Mouse (Mus musculus): ENCODE data around the gene Art3. TPM values are rescaled to one million over a fixed set of nuclear protein-coding genes. Genes with fewer than 3 reads are reported as not detected.
"Not testable (repeated sequence)": the region's sequence is repeated elsewhere in the genome, so short reads cannot be mapped to it uniquely, and the experiment has no call there.

The Art3 gene
- total RNA-seq, 2 experiments from 2014 or later = 5.5 to 8.7 TPM

DNA sequence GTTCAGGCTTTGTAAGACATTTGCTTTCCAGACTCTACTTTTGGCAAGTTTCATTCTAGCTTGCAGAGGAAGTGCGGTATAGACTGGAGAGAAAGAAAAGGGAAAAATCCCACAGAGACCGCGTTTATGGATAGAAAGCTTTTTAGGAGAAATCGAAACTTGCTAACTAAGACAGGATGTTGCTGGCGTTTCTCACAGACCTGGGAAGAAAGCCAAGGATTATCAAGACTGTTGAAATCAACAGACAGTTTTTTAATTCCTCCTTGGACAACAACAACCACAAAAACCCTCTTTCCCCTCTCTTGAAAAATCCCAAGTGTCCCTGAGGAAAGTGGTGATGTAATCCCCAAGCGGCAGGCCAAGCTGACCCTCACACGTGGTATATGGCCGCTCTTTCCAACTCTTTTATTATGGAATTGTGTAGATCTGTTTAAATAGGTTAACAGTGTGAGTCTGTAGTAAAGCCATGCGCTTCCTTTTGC, 773 bp downstream of the Art3 start:
- no peak for DNase-seq (ENCODE audit: low spot score in 2 of 2)

GRCm38 (mm10) chr5:92336743-92337142, 5.1 kb downstream of the Art3 start:
- no peak for DNase-seq (ENCODE audit: low spot score in 2 of 2)

DNA sequence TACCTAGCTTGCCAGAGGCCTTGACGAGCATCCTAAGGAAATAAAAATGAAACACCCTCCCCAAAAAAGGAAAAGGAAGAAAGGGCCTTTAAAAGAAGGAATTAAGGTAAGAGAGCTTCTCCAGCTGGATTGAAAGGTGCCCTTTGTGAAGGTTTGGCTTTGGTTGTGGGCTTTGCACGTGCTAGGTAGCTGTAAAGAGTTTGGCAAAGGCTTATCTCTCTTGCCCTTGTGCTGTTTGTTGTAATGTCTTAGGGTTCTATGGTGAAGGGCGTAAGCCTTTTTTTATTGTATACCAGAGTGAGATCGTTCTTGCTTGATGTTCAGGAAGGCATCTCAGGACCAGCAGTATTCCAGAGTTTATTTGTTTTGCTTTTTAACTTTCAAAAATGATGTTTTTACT, 9.0 kb downstream of the Art3 start:
- no peak for DNase-seq (ENCODE audit: low spot score in 2 of 2)

- no peak for DNase-seq (ENCODE audit: low spot score in 2 of 2)
Measured at GRCm38 (mm10) chr5:92345006-92345405, 13.4 kb downstream of the Art3 start.

DNA sequence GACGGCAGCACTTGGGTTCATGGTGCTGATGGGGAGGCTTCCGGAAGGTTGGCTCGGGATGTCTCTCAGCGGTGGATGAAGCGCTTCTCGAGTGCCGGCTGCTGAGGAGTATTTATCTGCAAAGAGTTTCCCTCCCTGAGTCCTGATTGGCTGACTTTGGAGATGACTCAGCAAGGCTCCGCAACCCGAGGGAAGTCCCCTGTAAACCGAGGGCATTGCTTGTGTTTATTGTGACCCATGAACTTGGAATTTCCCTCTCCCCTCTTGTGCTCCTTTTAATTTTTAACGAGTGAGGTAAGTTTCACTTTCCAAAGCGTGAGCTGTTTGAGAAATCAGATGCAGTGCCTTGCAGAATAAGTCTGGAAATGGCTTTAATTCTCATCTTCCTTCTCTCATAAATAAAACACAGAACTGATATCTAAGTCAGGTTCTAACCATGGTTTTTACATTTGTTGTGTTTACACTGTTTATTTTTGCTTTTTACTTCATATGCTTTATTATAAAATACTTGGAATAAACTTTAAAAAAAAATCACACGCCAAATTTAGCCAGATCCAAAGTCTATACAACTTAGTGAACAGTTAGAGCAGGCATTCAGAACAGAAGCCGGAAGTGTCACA, 17.3 kb downstream of the Art3 start, which contains the start of gene Cxcl10:
Cxcl10 (minus strand) TSS at position 96 of the 620 bp plus-strand sequence.
- no peak for DNase-seq (ENCODE audit: low spot score in 2 of 2)

DNA sequence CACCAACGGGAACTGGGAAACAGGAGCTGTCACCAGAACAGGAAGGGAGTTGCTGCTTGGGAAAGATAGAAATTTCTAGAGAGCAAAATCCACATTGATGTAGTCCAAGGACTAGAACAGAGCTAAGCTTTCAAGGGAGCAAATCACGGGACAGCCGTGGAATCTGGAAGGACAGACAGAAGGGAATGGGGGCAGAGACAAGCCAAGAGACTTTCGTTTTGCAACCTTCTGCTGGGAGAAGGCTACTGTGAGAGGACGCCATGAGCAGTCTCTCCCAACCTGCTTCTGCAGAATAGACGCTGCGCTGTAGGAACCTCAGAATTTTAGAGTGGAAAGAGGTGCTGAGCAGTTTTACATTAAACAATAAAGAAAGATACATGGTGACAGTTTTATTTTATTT, 18.1 kb downstream of the Art3 start:
- no peak for DNase-seq (ENCODE audit: low spot score in 2 of 2)

- not testable (repeated sequence) for DNase-seq (ENCODE audit: low spot score in 2 of 2)
Measured at GRCm38 (mm10) chr5:92352716-92353115, 21.1 kb downstream of the Art3 start.

GRCm38 (mm10) chr5:92353517-92353916, 21.9 kb downstream of the Art3 start:
- no peak for DNase-seq (ENCODE audit: low spot score in 2 of 2)

GRCm38 (mm10) chr5:92358033-92358432, 26.4 kb downstream of the Art3 start:
- no peak for DNase-seq (ENCODE audit: low spot score in 2 of 2)

DNA sequence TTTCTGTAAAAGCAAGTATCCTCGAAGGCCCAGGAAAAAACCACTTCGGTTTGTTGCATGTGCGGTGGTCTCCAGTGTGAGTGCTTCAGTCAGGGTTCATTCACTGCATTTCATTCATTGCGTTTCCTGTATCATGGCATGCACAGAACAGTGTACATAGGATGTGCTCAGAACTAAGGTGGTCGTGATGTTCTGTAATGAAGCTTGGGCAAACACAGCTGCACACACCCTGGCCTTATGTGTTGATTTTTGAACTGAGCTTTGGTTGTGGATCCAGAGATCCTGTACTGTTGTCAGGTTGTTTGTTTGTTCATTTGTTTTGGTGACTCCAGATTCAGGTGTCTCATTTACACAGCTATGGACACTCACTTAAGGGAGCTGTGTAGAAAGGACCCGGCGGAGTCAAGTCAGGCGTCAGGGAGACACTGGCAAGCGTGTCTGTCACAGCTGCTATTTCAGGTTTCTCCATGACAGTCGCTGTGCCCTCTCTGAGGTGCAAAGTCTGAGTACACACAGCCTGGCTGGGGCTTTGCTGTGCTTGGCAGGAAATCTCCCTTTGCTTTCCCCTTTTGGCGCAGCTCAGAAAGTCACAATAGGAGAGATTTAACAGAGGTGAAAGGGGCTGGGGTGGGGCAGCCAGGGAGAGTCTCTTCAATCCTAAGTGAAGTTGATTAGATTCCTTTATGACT, 27.3 kb downstream of the Art3 start:
- no peak for DNase-seq (ENCODE audit: low spot score in 2 of 2)

- DNase-seq (ENCODE audit: low spot score in 2 of 2) = no peak
Measured at GRCm38 (mm10) chr5:92363179-92363578, 31.6 kb downstream of the Art3 start.

DNA sequence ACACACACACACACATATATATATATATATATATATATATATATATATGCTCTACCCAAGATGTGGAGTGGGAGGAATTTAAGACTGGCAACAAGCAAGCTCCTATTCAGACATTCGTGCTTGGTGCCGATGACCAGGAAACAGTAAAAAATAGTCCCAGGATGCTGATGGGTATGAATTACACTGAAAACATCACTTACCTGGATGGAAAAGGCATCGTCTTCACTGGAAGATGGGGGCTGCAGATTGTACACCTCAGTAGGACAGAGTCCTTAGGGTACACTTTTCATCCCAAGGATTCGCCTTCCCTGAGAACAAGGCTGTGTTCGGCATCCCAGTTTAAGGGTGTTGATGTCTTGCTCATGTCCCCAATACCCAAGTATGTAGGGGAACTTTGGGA, 32.4 kb downstream of the Art3 start:
- DNase-seq (ENCODE audit: low spot score in 2 of 2) = no peak

GRCm38 (mm10) chr5:92365146-92365705, 33.6 kb downstream of the Art3 start:
- no peak for DNase-seq (ENCODE audit: low spot score in 2 of 2)

GRCm38 (mm10) chr5:92366565-92366964, 34.9 kb downstream of the Art3 start:
- DNase-seq (ENCODE audit: low spot score in 2 of 2) = no peak

DNA sequence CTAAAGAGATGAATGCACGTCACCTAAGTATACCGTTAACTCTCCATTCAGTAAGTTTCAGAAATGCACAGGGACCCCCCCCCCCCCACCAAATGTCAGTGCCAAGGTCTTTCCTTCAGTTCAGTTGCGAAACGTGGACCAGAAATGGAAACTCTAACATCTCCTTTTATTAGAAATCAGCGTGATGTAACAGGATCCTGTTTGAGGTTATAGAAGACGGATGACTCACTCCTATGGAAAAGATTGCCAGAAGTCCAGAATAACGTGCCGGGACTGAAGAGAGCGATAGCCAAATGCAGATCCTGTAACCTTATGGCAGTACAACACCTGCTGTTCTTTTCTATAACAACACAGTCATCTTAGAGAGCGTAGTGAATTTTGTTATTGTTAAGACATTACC, 36.8 kb downstream of the Art3 start:
- no peak for DNase-seq (ENCODE audit: low spot score in 2 of 2)

- peak; percentile 54 for DNase-seq (ENCODE audit: low spot score in 2 of 2)
Measured at GRCm38 (mm10) chr5:92369151-92369994, 37.7 kb downstream of the Art3 start.

DNA sequence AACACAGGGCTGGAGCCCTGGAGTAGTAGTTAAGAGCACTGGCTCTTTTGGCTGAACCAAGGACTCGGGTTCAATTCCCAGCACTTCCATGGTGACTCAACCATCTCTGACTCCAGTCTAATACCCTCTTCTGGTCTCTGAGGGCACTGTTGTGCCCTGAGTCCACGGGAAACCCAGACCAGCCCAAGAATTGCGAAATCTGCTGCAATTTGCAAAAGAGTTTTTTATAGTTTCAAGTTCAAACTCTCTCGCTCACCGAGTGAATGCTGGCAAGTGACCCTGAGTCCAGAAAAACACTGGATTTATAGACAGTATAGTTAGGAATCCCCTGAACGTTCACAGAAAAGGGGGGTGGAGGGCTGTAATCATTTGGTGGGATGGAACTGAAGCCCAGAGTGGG, 38.8 kb downstream of the Art3 start:
- DNase-seq (ENCODE audit: low spot score in 2 of 2) = no peak

DNA sequence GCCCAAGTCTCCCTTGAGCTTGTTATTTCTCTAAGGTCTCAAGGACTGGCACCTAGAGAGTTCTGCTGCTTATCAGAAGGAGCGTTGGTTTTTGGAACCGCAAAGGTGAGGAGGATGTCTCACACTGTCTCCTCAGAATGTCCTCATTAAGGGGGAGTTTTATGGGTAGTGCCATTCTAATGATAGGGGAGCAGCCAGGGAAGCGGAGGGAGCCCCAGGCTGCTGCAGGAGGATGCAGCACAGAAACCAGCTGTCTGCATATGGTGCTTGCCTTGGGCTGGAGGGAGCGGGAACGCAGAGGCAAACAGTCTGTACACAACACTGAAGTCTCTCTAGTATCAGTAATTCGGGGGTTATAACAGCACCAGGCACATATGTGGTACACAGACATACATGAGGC, 39.3 kb downstream of the Art3 start:
- no peak for DNase-seq (ENCODE audit: low spot score in 2 of 2)

- no peak for DNase-seq (ENCODE audit: low spot score in 2 of 2)
Measured at GRCm38 (mm10) chr5:92371361-92371976, 39.8 kb downstream of the Art3 start.

GRCm38 (mm10) chr5:92372605-92373004, 41.0 kb downstream of the Art3 start:
- DNase-seq (ENCODE audit: low spot score in 2 of 2) = no peak

GRCm38 (mm10) chr5:92374721-92375142, 43.1 kb downstream of the Art3 start:
- no peak for DNase-seq (ENCODE audit: low spot score in 2 of 2)

Measured in layer of hippocampus, postnatal 14 days (tissue).